Mouse (Mus musculus) G1E (cell line): ENCODE measurements at regions not wholly inside any gene's neighbourhood (a gene's known extent, or its start where the extent isn't known, plus 50 kb on each side); places are given as distances from the start of the nearest gene placed in this dataset.

Experiments used
- CTCF ChIP-seq: IDR thresholded peaks from 2 replicates; pipeline ENCODE4 v1.5.1; 2012; ENCODE audit warnings: low read depth, low read length, inconsistent platforms, mixed read lengths
- GATA2 ChIP-seq: IDR thresholded peaks from 2 replicates; pipeline ENCODE4 v1.6.1; 2012; ENCODE audit warnings: low read depth, low read length, inconsistent platforms, borderline replicate concordance

GRCm38 (mm10) chr13:44102257-44102656, 317.7 kb downstream of the Cd83 start:
- TF ChIP-seq CTCF, result no peak
- TF ChIP-seq GATA2, result no peak
